Mouse (Mus musculus): ENCODE measurements around the gene Tcp11. TPM values are rescaled to one million over a fixed set of nuclear protein-coding genes. Genes with fewer than 3 reads are reported as not detected.

The Tcp11 gene
- polyA plus RNA-seq, 1 experiment from 2014 or later: 5.8 TPM

DNA sequence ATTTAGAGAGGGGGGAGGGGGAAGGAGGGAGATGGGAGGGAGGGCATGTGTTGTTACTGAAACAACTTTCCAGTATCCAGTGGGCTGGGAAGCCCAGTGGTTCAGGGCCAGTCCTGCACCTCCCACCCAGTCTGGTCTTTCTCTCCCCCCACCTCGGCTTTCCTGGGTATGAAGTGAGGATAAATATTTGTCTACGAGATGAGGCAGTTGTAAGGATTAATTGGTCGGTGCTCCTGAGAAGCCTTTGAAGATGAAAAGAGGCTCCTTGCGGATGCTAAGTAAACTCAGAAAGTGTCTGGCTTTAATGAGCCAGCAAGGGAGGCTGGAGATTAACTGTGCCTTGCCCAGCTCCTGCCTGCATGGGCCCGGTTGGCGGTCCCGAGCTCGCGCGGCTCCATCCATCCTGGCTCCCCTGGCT, 21.5 kb upstream of the Tcp11 start:
- ATAC-seq (replicated peaks; ENCODE audit: low FRiP score): peak; percentile 74
- peak overlapping the region; percentile 89 for H3K27ac ChIP-seq
- H3K27me3 ChIP-seq: peaks cover 5% of the 10 kb centered on the region; the same call in 1 of the 2 replicates
- H3K4me3 ChIP-seq (replicated peaks): no peak overlapping the region
- WGBS: 13% methylated on average over 10 of the region's 10 CpGs
- no peaks in the 10 kb centered on the region for H3K36me3 ChIP-seq
- H3K4me2 ChIP-seq: peak overlapping the region; percentile 6; the same call in 1 of the 2 replicates
- H3K9ac ChIP-seq: 0 out of 2 replicates have a peak overlapping the region, but pooled peaks have one; percentile 7
- H3K9me3 ChIP-seq (replicated peaks): no peaks in the 10 kb centered on the region
- H3K4me1 ChIP-seq: peaks cover 59% of the 10 kb centered on the region

DNA sequence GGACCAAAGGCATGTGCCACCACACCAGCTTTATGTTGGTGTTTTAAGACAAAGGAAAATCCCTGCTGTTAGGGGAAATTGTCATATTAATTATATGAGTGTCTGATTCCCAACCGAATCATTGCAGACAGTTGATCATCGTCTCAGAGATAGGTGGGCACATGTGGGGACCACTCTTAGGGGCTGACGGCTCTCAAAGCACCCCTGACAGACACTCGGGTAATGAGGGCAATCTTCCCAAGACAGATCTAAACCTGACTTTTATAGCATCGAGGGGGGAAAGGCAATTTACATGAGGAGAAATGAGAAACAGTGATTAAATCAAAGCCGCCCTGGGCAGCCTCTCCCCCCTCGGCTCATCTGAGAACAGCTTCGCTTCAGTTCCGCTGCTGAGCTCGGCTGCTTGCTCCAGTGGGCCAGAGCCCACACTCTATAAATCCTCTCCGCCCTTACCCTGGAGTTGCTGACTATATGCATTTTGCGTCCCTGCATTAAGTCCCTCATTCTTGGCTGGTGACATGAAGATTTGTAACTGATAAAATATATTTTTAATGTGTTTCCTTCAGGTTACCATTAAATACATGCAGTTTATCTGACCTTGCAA, 20.9 kb upstream of the Tcp11 start:
- 9% methylated on average over 12 of the region's 12 CpGs for WGBS
- Histone ChIP-seq H3K27ac (peak overlapping the region; percentile 89), H3K9me3 (replicated peaks) (no peaks in the 10 kb centered on the region), H3K36me3 (no peaks in the 10 kb centered on the region), H3K4me1 (peaks cover 60% of the 10 kb centered on the region), H3K4me2 (0 out of 2 replicates have a peak overlapping the region, but pooled peaks have one; percentile 19), H3K27me3 (peaks cover 5% of the 10 kb centered on the region; the same call in 1 of the 2 replicates), H3K4me3 (replicated peaks) (no peak overlapping the region), H3K9ac (0 out of 2 replicates have a peak overlapping the region, but pooled peaks have one; percentile 7)
- peak; percentile 86 for ATAC-seq (replicated peaks; ENCODE audit: low FRiP score)

DNA sequence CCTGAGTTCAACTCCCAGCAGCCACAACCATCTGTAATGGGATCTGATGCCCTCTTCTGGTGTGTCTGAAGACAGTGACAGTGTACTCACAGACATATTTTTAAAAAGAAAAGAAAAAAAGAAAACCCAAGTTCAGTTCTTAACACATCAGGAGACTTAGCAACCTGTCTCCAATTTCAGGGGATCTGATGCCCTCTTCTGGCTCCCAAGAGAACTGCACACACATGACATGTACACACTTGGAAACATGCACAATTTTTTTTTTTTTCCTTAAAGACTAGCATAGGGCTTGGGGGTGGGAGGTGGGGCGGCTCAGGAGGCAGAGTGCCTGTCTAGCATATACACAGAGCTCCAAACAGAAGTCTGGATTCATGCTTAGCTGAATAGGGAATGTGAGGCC, 20.2 kb upstream of the Tcp11 start:
- H3K4me1 ChIP-seq: peaks cover 61% of the 10 kb centered on the region
- no peak overlapping the region for H3K9ac ChIP-seq
- H3K27me3 ChIP-seq: peaks cover 5% of the 10 kb centered on the region; the same call in 1 of the 2 replicates
- H3K4me3 ChIP-seq (replicated peaks): no peak overlapping the region
- no peaks in the 10 kb centered on the region for H3K9me3 ChIP-seq (replicated peaks)
- no peaks in the 10 kb centered on the region for H3K36me3 ChIP-seq
- peak overlapping the region; percentile 89 for H3K27ac ChIP-seq
- 88% methylated on average over 1 of the region's 1 CpGs for WGBS
- H3K4me2 ChIP-seq: no peak overlapping the region
- no peak for ATAC-seq (replicated peaks; ENCODE audit: low FRiP score)

DNA sequence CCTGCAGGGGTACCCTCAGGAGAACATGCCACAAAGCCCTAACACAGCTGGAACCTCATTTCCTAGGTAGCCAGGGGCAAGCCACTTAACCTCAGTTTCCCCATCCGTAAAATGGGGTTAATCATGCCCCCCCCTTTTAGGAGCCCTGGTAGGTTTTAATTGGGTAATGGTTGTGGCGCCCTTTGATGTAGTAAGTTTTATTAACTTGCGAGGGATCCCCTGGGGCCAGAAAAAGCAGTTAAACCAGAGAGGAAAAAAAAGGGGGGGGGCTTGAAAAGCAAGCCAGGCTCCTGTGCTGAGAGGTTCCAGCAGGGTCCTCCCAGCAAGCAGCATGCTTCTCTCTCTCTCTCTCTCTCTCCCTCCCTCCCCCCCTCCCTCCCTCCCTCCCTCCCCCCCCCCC, 18.6 kb upstream of the Tcp11 start:
- 21% methylated on average over 3 of the region's 3 CpGs for WGBS
- H3K9me3 ChIP-seq (replicated peaks): no peaks in the 10 kb centered on the region
- H3K4me1 ChIP-seq: peaks cover 58% of the 10 kb centered on the region
- H3K36me3 ChIP-seq: no peaks in the 10 kb centered on the region
- no peak overlapping the region for H3K4me2 ChIP-seq
- H3K27me3 ChIP-seq: peaks cover 5% of the 10 kb centered on the region; the same call in 1 of the 2 replicates
- ATAC-seq (replicated peaks; ENCODE audit: low FRiP score): peak; percentile 12; the same call in 1 of the 2 replicates
- H3K27ac ChIP-seq: peak overlapping the region; percentile 89
- H3K4me3 ChIP-seq (replicated peaks): no peak overlapping the region
- no peak overlapping the region for H3K9ac ChIP-seq

DNA sequence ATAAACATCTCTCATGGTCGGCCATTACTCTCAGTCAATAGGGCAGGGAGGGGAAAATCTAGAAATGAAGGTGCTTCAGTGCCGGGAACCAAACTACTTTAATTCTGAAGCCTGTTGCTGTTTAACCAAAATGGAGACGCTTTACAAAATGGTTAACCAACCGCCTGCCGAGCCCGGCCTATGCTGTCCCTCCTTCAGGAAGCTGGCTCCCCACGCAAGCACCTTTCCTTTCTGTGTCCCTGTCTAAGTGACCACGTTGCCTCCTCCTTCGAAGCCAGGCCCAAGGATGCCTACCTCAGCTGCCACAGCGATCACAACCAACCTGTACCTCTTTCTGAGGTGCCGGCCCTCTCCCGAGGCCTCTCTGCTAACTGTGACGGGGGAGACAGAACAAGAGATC, 16.9 kb upstream of the Tcp11 start:
- no peak overlapping the region for H3K9ac ChIP-seq
- H3K4me3 ChIP-seq (replicated peaks): no peak overlapping the region
- no peak overlapping the region for H3K4me2 ChIP-seq
- peaks cover 3% of the 10 kb centered on the region; the same call in 1 of the 2 replicates for H3K9me3 ChIP-seq (replicated peaks)
- WGBS: 71% methylated on average over 13 of the region's 13 CpGs
- H3K27me3 ChIP-seq: peaks cover 5% of the 10 kb centered on the region; the same call in 1 of the 2 replicates
- no peaks in the 10 kb centered on the region for H3K36me3 ChIP-seq
- peak overlapping the region; percentile 89 for H3K27ac ChIP-seq
- peaks cover 41% of the 10 kb centered on the region for H3K4me1 ChIP-seq
- no peak for ATAC-seq (replicated peaks; ENCODE audit: low FRiP score)

DNA sequence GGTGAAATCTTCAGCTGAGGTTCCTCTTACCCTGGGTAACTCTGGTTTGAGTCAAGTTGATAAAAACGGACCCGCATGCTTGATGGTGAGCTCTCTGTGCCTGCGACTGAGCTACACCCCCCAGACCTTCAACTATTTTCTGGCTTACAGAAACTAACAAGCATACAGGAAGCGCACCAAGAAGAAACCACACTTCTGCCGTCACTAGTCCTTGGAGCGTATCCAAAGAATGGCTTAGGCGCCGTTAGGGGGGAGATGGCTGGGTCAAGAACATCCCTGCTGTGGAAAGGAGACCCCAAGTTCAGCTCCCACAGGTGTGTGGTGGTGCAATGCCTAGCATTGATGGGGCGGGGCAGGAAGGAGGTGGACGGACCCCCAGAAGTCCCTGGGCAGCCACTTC, 16.0 kb upstream of the Tcp11 start:
- H3K36me3 ChIP-seq: no peaks in the 10 kb centered on the region
- no peak overlapping the region for H3K4me3 ChIP-seq (replicated peaks)
- no peak overlapping the region for H3K4me2 ChIP-seq
- WGBS: 80% methylated on average over 10 of the region's 10 CpGs
- peak overlapping the region; percentile 89 for H3K27ac ChIP-seq
- H3K27me3 ChIP-seq: peaks cover 5% of the 10 kb centered on the region; the same call in 1 of the 2 replicates
- H3K4me1 ChIP-seq: peaks cover 32% of the 10 kb centered on the region
- H3K9ac ChIP-seq: no peak overlapping the region
- no peak for ATAC-seq (replicated peaks; ENCODE audit: low FRiP score)
- H3K9me3 ChIP-seq (replicated peaks): peaks cover 3% of the 10 kb centered on the region; the same call in 1 of the 2 replicates

DNA sequence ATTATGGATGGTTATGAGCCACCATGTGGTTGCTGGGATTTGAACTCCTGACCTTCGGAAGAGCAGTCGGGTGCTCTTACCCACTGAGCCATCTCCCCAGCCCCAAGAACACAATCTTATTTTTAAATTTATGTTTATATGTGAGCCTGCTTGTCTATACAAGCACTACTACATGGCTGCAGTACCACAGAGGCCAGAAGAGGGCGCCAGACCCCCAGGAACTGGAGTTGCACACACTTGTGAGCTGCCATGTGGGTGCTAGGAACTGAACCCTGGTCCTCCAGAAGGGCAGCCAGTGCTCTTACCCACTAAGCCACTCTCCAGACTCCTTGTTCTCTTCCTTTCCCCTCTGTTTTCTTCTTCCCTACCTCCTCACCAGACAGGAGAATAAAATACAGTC, 13.4 kb upstream of the Tcp11 start:
- ATAC-seq (replicated peaks; ENCODE audit: low FRiP score): no peak
- WGBS: 78% methylated on average over 3 of the region's 3 CpGs
- Histone ChIP-seq H3K36me3 (no peaks in the 10 kb centered on the region), H3K27me3 (peaks cover 5% of the 10 kb centered on the region; the same call in 1 of the 2 replicates), H3K4me3 (replicated peaks) (no peak overlapping the region), H3K27ac (no peak overlapping the region), H3K4me2 (no peak overlapping the region), H3K9ac (no peak overlapping the region), H3K4me1 (peaks cover 20% of the 10 kb centered on the region), H3K9me3 (replicated peaks) (peaks cover 3% of the 10 kb centered on the region; the same call in 1 of the 2 replicates)

DNA sequence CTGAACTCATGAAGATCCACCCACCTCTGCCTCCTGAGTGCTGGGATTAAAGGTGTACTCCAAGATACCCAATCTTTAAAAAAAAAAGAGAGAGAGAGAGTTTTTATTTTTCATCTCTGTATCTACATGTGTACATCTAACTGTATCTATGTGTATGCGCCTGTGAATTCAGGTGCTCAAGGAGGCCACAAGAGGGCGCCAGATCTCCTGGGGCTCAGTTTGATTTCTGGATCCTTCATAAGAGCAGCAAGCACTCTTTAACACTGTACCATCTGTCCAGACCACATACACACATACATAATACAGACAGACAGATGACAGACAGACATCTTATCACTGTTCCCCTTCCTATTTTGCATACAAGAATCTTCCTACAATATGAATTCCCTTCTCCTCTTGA, 11.9 kb upstream of the Tcp11 start:
- H3K27me3 ChIP-seq: no peaks in the 10 kb centered on the region
- no peak overlapping the region for H3K9ac ChIP-seq
- peaks cover 11% of the 10 kb centered on the region for H3K4me1 ChIP-seq
- no peak for ATAC-seq (replicated peaks; ENCODE audit: low FRiP score)
- no peak overlapping the region for H3K4me2 ChIP-seq
- no peak overlapping the region for H3K4me3 ChIP-seq (replicated peaks)
- 89% methylated on average over 2 of the region's 2 CpGs for WGBS
- no peak overlapping the region for H3K27ac ChIP-seq
- H3K36me3 ChIP-seq: no peaks in the 10 kb centered on the region
- H3K9me3 ChIP-seq (replicated peaks): peaks cover 3% of the 10 kb centered on the region; the same call in 1 of the 2 replicates

DNA sequence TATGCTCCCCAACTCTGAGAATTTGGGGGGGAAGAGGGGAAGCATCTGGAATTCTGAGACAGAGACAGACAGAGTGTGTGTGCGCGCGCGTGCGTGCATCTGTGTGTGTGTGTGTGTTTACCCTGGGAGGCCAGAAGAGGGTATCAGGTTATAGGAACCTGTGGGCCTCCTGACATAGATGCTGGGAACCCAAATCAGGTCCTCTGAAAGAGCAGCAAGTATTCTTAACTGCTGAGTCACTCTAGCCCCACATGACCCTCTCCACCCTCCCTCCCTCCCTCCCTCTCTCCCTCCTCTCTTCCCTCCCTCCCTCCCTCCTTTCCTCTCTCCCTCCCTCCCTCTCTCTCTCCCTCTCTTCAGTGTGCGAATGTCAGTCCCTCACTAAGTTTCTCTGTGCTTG, 8.3 kb upstream of the Tcp11 start:
- Histone ChIP-seq H3K4me1 (peaks cover 26% of the 10 kb centered on the region), H3K27me3 (0 out of 2 replicates have a peak, but pooled peaks cover 2% of the 10 kb centered on the region), H3K27ac (no peak overlapping the region), H3K4me2 (no peak overlapping the region), H3K9me3 (replicated peaks) (no peaks in the 10 kb centered on the region), H3K36me3 (no peaks in the 10 kb centered on the region), H3K4me3 (replicated peaks) (no peak overlapping the region), H3K9ac (no peak overlapping the region)
- 91% methylated on average over 6 of the region's 6 CpGs for WGBS
- no peak for ATAC-seq (replicated peaks; ENCODE audit: low FRiP score)

DNA sequence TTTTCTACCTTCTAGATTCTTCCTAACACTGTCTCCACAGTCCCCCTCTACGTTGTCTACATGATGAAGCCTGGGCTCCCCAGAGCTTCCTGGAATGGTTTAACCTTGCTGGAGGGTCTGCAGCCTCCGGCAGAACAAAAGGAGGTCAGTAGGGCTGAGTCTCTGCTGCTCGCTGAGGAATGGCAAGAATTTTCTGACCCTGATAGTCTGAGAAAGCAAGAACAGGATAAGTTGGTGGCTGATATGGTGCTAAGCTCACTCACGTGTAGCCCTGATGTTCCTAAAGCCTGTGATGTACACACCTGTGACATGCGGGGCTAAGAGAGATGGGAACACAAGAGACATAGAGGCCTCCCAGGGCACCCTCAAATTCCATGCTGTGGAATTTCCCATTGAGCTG, 7.0 kb upstream of the Tcp11 start:
- peak overlapping the region; percentile 54 for H3K27ac ChIP-seq

DNA sequence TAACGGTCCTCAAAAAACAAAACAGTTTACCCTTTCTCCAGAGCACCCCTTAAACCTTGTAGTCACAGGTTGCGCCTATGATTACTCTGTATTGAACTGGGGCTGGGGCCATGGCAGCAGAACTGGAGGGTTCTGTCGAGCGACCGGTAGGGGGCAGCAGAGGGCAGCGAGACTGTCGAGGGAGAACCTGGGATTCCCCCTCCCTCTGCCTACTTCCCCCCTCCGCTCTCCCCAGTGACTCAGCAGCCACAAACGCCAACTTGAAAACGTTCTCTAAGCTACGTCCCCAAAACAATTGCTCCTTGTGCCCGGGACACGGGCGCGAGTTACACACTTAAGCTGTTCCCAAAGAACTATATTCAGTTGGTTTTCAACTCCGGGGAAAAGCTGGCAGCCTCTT, 4.5 kb upstream of the Tcp11 start:
- Histone ChIP-seq H3K27ac (peak overlapping the region; percentile 68), H3K4me2 (peak overlapping the region; percentile 54), H3K36me3 (no peaks in the 10 kb centered on the region), H3K4me1 (peaks cover 52% of the 10 kb centered on the region), H3K9ac (no peak overlapping the region; the same call in 1 of the 2 replicates), H3K9me3 (replicated peaks) (no peaks in the 10 kb centered on the region), H3K4me3 (replicated peaks) (peak overlapping the region; percentile 22), H3K27me3 (0 out of 2 replicates have a peak, but pooled peaks cover 7% of the 10 kb centered on the region)
- ATAC-seq (replicated peaks; ENCODE audit: low FRiP score): no peak; the same call in 1 of the 2 replicates
- 2% methylated on average over 16 of the region's 16 CpGs for WGBS

More for the DNA sequence above, 7.0 kb upstream of the Tcp11 start:
- Histone ChIP-seq H3K4me3 (replicated peaks) (no peak overlapping the region), H3K27me3 (0 out of 2 replicates have a peak, but pooled peaks cover 7% of the 10 kb centered on the region), H3K4me1 (peaks cover 39% of the 10 kb centered on the region), H3K36me3 (no peaks in the 10 kb centered on the region), H3K9ac (no peak overlapping the region), H3K4me2 (no peak overlapping the region), H3K9me3 (replicated peaks) (no peaks in the 10 kb centered on the region)
- 34% methylated on average over 5 of the region's 5 CpGs for WGBS
- no peak for ATAC-seq (replicated peaks; ENCODE audit: low FRiP score)

DNA sequence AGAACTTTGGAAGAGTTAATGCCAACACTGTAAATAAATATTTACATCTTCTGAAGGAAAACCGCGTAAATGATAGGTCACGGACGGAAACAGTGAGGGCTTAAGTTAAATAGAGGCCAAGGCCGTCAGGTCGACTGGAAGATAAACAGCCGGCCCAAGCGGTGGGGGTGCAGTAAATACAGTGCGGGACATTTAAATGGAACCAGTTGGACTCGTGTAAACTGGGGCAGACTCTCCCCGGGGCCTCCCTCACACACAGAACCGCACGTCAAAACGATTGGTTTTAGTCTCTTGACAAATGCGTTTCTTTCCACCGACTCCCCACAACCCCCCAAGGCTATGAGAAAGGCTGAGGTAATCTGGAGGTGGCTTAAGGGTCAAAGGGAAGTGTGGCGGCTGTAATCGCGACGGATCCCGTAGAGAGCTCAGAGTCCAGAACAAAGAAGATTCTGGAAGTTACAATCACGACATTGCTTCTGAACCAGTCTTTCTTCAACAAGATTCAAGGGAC, 4.0 kb upstream of the Tcp11 start:
- 0 out of 2 replicates have a peak, but pooled peaks cover 7% of the 10 kb centered on the region for H3K27me3 ChIP-seq
- H3K9me3 ChIP-seq (replicated peaks): no peaks in the 10 kb centered on the region
- peak overlapping the region; percentile 37 for H3K27ac ChIP-seq
- 0 out of 2 replicates have a peak overlapping the region, but pooled peaks have one; percentile 54 for H3K4me2 ChIP-seq
- no peak overlapping the region for H3K4me3 ChIP-seq (replicated peaks)
- H3K9ac ChIP-seq: no peak overlapping the region
- H3K4me1 ChIP-seq: peaks cover 56% of the 10 kb centered on the region
- H3K36me3 ChIP-seq: no peaks in the 10 kb centered on the region
- 24% methylated on average over 22 of the region's 22 CpGs for WGBS
- ATAC-seq (replicated peaks; ENCODE audit: low FRiP score): no peak

All from kidney, embryonic 15.5 days (tissue).